Mouse (Mus musculus) kidney, embryonic 15.5 days (tissue): ENCODE measurements around the gene Bank1. TPM values are rescaled to one million over a fixed set of nuclear protein-coding genes. Genes with fewer than 3 reads are reported as not detected.
"Not testable (repeated sequence)": the region's sequence is repeated elsewhere in the genome, so short reads cannot be mapped to it uniquely, and the experiment has no call there.

Experiments used
- ATAC-seq: fragments of 200-750 bp; cut with Nextera tagmentation; replicated peaks from 2 replicates; pipeline ENCODE4 v1.8.0; 2017; ENCODE audit warnings: moderate TSS enrichment; ENCODE audit not compliant: low FRiP score
- H3K27ac ChIP-seq: fragments of 300-500 bp; sonication (generic); 2 replicates; pipeline ENCODE4 v1.5.1; 2015; ENCODE audit warnings: mild to moderate bottlenecking, inconsistent platforms
- H3K27me3 ChIP-seq: fragments of 300-500 bp; sonication (generic); 2 replicates; pipeline ENCODE4 v1.6.1; 2015; ENCODE audit warnings: inconsistent platforms
- H3K36me3 ChIP-seq: fragments of 300-500 bp; sonication (generic); 2 replicates; pipeline ENCODE4 v1.6.1; 2015; ENCODE audit warnings: inconsistent platforms
- H3K4me1 ChIP-seq: fragments of 300-500 bp; sonication (generic); 2 replicates; pipeline ENCODE4 v1.6.1; 2015; ENCODE audit warnings: inconsistent platforms
- H3K4me2 ChIP-seq: fragments of 300-500 bp; sonication (generic); 2 replicates; pipeline ENCODE4 v1.6.1; 2015; ENCODE audit warnings: moderate library complexity, mild to moderate bottlenecking, inconsistent platforms
- H3K4me3 ChIP-seq: fragments of 300-500 bp; sonication (generic); replicated peaks from 2 replicates; pipeline ENCODE4 v1.5.1; 2015; ENCODE audit warnings: mild to moderate bottlenecking, inconsistent platforms
- H3K9ac ChIP-seq: fragments of 300-500 bp; sonication (generic); 2 replicates; pipeline ENCODE4 v1.6.1; 2015; ENCODE audit warnings: mild to moderate bottlenecking, inconsistent platforms
- H3K9me3 ChIP-seq: fragments of 300-500 bp; sonication (generic); replicated peaks from 2 replicates; pipeline ENCODE4 v1.6.1; 2016; ENCODE audit warnings: inconsistent platforms
- WGBS: fragments of 180-500 bp; shearing (Covaris S2); methylation state at CpG from one replicate; pipeline ENCODE4 v1.1.7; 2015; ENCODE audit warnings: mixed read lengths; 5-methylcytosine and 5-hydroxymethylcytosine counted together
- polyA plus RNA-seq: library from polyadenylated mRNA; unstranded; fragments of >200 nt; fragmentation: Nextera tagmentation; extraction: Ambion mirVana; gene quantifications from 2 replicates; pipeline ENCODE4 v1.2.1, GENCODE M21; 2015

Gene Bank1
- polyA plus RNA-seq = 1.1 and 1.2 TPM in 2 replicates

- whole genome bisulfite sequencing = 67% methylated on average over 5 of the region's 5 CpGs
- H3K27me3 ChIP-seq = no peaks in the 10 kb centered on the region
- ATAC-seq = no peak
- H3K9ac ChIP-seq = no peak within 1 kb of the TSS
- no peaks in the 10 kb centered on the region for H3K4me1 ChIP-seq
- H3K27ac ChIP-seq = no peak within 1 kb of the TSS
- no peak within 1 kb of the TSS for H3K4me3 ChIP-seq
- H3K9me3 ChIP-seq = no peaks in the 10 kb centered on the region
- no peak within 1 kb of the TSS for H3K4me2 ChIP-seq
- H3K36me3 ChIP-seq = no peaks in the 10 kb centered on the region
Observed at GRCm38 (mm10) chr3:136325783-136326182, at the start of gene Bank1. TSS of gene Bank1 (minus strand) at chr3:136326066.

GRCm38 (mm10) chr3:136369916-136370315, 44.0 kb upstream of the Bank1 start:
- 0 out of 2 replicates have a peak, but pooled peaks have one; percentile 43 for ATAC-seq
- H3K9me3 ChIP-seq = no peaks in the 10 kb centered on the region
- no peak overlapping the region for H3K9ac ChIP-seq
- H3K4me3 ChIP-seq = no peak overlapping the region
- H3K4me2 ChIP-seq = peak overlapping the region; percentile 46
- WGBS = 35% methylated on average over 11 of the region's 11 CpGs
- no peak overlapping the region for H3K27ac ChIP-seq
- H3K27me3 ChIP-seq = no peaks in the 10 kb centered on the region
- no peaks in the 10 kb centered on the region for H3K36me3 ChIP-seq
- no peaks in the 10 kb centered on the region for H3K4me1 ChIP-seq

- Histone ChIP-seq H3K4me1 (no peaks in the 10 kb centered on the region), H3K9me3 (no peaks in the 10 kb centered on the region), H3K4me3 (no peak overlapping the region), H3K27me3 (no peaks in the 10 kb centered on the region), H3K4me2 (0 out of 2 replicates have a peak overlapping the region, but pooled peaks have one; percentile 46), H3K36me3 (no peaks in the 10 kb centered on the region), H3K27ac (no peak overlapping the region), H3K9ac (no peak overlapping the region)
- 73% methylated on average over 9 of the region's 9 CpGs for WGBS
- no peak for ATAC-seq
Observed at GRCm38 (mm10) chr3:136369466-136369865, 43.6 kb upstream of the Bank1 start.

- H3K27ac ChIP-seq = no peak overlapping the region
- no peak overlapping the region for H3K4me2 ChIP-seq
- H3K4me3 ChIP-seq = no peak overlapping the region
- ATAC-seq = no peak
- H3K36me3 ChIP-seq = no peaks in the 10 kb centered on the region
- H3K4me1 ChIP-seq = no peaks in the 10 kb centered on the region
- WGBS = 68% methylated on average over 4 of the region's 4 CpGs
- no peaks in the 10 kb centered on the region for H3K27me3 ChIP-seq
- H3K9ac ChIP-seq = no peak overlapping the region
- H3K9me3 ChIP-seq = no peaks in the 10 kb centered on the region
Observed at GRCm38 (mm10) chr3:136368505-136368999, 42.7 kb upstream of the Bank1 start.

- Histone ChIP-seq H3K36me3 (no peaks in the 10 kb centered on the region), H3K4me3 (no peak overlapping the region), H3K4me1 (no peaks in the 10 kb centered on the region), H3K4me2 (no peak overlapping the region), H3K9me3 (no peaks in the 10 kb centered on the region), H3K27me3 (no peaks in the 10 kb centered on the region), H3K9ac (no peak overlapping the region), H3K27ac (no peak overlapping the region)
- ATAC-seq = no peak
- WGBS = 80% methylated on average over 7 of the region's 7 CpGs
Observed at GRCm38 (mm10) chr3:136349690-136350089, 23.8 kb upstream of the Bank1 start.

- no peak overlapping the region for H3K27ac ChIP-seq
Observed at GRCm38 (mm10) chr3:136348611-136349010, 22.7 kb upstream of the Bank1 start.

GRCm38 (mm10) chr3:136347277-136347676, 21.4 kb upstream of the Bank1 start:
- ATAC-seq = no peak

More at GRCm38 (mm10) chr3:136348611-136349010, 22.7 kb upstream of the Bank1 start:
- whole genome bisulfite sequencing = 54% methylated on average over 1 of the region's 1 CpGs
- H3K4me3 ChIP-seq = no peak overlapping the region
- H3K4me2 ChIP-seq = no peak overlapping the region
- no peaks in the 10 kb centered on the region for H3K9me3 ChIP-seq
- no peaks in the 10 kb centered on the region for H3K36me3 ChIP-seq
- ATAC-seq = no peak
- H3K4me1 ChIP-seq = no peaks in the 10 kb centered on the region
- no peaks in the 10 kb centered on the region for H3K27me3 ChIP-seq
- no peak overlapping the region for H3K9ac ChIP-seq

GRCm38 (mm10) chr3:136341911-136342310, 16.0 kb upstream of the Bank1 start:
- no peak overlapping the region for H3K4me3 ChIP-seq
- H3K36me3 ChIP-seq = no peaks in the 10 kb centered on the region
- no peaks in the 10 kb centered on the region for H3K9me3 ChIP-seq
- no peak overlapping the region for H3K9ac ChIP-seq
- whole genome bisulfite sequencing = 78% methylated on average over 2 of the region's 2 CpGs
- H3K4me1 ChIP-seq = no peaks in the 10 kb centered on the region
- ATAC-seq = no peak
- no peaks in the 10 kb centered on the region for H3K27me3 ChIP-seq
- no peak overlapping the region for H3K4me2 ChIP-seq
- H3K27ac ChIP-seq = no peak overlapping the region

More at GRCm38 (mm10) chr3:136347277-136347676, 21.4 kb upstream of the Bank1 start:
- 84% methylated on average over 1 of the region's 1 CpGs for WGBS
- H3K4me2 ChIP-seq = no peak overlapping the region
- no peaks in the 10 kb centered on the region for H3K4me1 ChIP-seq
- no peaks in the 10 kb centered on the region for H3K9me3 ChIP-seq
- no peak overlapping the region for H3K27ac ChIP-seq
- no peaks in the 10 kb centered on the region for H3K27me3 ChIP-seq
- H3K9ac ChIP-seq = no peak overlapping the region
- no peak overlapping the region for H3K4me3 ChIP-seq
- H3K36me3 ChIP-seq = no peaks in the 10 kb centered on the region

- 67% methylated on average over 2 of the region's 2 CpGs for WGBS
- no peak for ATAC-seq
- Histone ChIP-seq H3K4me1 (no peaks in the 10 kb centered on the region), H3K27ac (no peak overlapping the region), H3K36me3 (no peaks in the 10 kb centered on the region), H3K9ac (no peak overlapping the region), H3K4me2 (no peak overlapping the region), H3K4me3 (no peak overlapping the region), H3K9me3 (no peaks in the 10 kb centered on the region), H3K27me3 (no peaks in the 10 kb centered on the region)
Observed at GRCm38 (mm10) chr3:136339896-136340295, 14.0 kb upstream of the Bank1 start.

- H3K4me3 ChIP-seq = no peak overlapping the region
- 69% methylated on average over 2 of the region's 2 CpGs for WGBS
- ATAC-seq = no peak
- H3K27ac ChIP-seq = no peak overlapping the region
- no peaks in the 10 kb centered on the region for H3K4me1 ChIP-seq
- no peak overlapping the region for H3K9ac ChIP-seq
- no peak overlapping the region for H3K4me2 ChIP-seq
- no peaks in the 10 kb centered on the region for H3K27me3 ChIP-seq
- H3K9me3 ChIP-seq = no peaks in the 10 kb centered on the region
- no peaks in the 10 kb centered on the region for H3K36me3 ChIP-seq
Observed at GRCm38 (mm10) chr3:136331135-136331534, 5.3 kb upstream of the Bank1 start.

- Histone ChIP-seq H3K27ac (no peak overlapping the region), H3K9ac (no peak overlapping the region), H3K4me1 (no peaks in the 10 kb centered on the region), H3K36me3 (no peaks in the 10 kb centered on the region), H3K9me3 (no peaks in the 10 kb centered on the region), H3K4me2 (no peak overlapping the region), H3K4me3 (no peak overlapping the region), H3K27me3 (no peaks in the 10 kb centered on the region)
- ATAC-seq = no peak
Observed at GRCm38 (mm10) chr3:136330043-136330442, 4.2 kb upstream of the Bank1 start.

- Histone ChIP-seq H3K4me1 (no peaks in the 10 kb centered on the region), H3K4me2 (no peak overlapping the region), H3K9ac (no peak overlapping the region), H3K27ac (no peak overlapping the region), H3K9me3 (no peaks in the 10 kb centered on the region), H3K36me3 (no peaks in the 10 kb centered on the region), H3K4me3 (no peak overlapping the region), H3K27me3 (no peaks in the 10 kb centered on the region)
- 72% methylated on average over 6 of the region's 6 CpGs for WGBS
- ATAC-seq = no peak
Observed at GRCm38 (mm10) chr3:136329133-136329532, 3.3 kb upstream of the Bank1 start.

- H3K27me3 ChIP-seq, H3K36me3 ChIP-seq, H3K9ac ChIP-seq, H3K4me2 ChIP-seq, H3K4me1 ChIP-seq, H3K9me3 ChIP-seq, H3K27ac ChIP-seq, H3K4me3 ChIP-seq, ATAC-seq: not testable (repeated sequence)
- WGBS = 96% methylated on average over 6 of the region's 6 CpGs
Observed at GRCm38 (mm10) chr3:136324716-136325115, 1.1 kb downstream of the Bank1 start.
